Mouse (Mus musculus) megakaryocyte, embryonic 14.5 days (primary cell): ENCODE results near the gene Cnih2.

Experiments
- FLI1 ChIP-seq: IDR thresholded peaks from 2 replicates; pipeline ENCODE4 v1.6.1; 2012; ENCODE audit warnings: low read length, inconsistent platforms, mixed read lengths
- GATA1 ChIP-seq: IDR thresholded peaks from 3 replicates; pipeline ENCODE4 v1.6.1; 2012; ENCODE audit warnings: mixed read lengths, low read length, inconsistent platforms, borderline replicate concordance

- TF ChIP-seq GATA1 (no peak), FLI1 (no peak)
Observed at GRCm38 (mm10) chr19:5062446-5062845, 35.9 kb downstream of the Cnih2 start.
